In genomic region chr7:24544506-24544905, GRCm38 (mm10) we compare ENCODE assay signal across 1 mouse cellular context.
A peak's percentile ranks its signal among the peaks of the same experiment; 100 is the strongest.
TF ChIP-seq lines count a peak whose summit lies in the region.

No protein-coding gene starts in this region.

TF ChIP-seq in ES-E14, 5 proteins besides CTCF, POLR2A, EP300 and RAD21:
- TF ChIP-seq CHD2 (IDR thresholded peaks at IDR 0.05; ENCODE audit: low read depth, low read length) = peak; percentile 80
- 0 out of 2 replicates have a peak, but pooled peaks have one; percentile 14 for TF ChIP-seq ZC3H11A (IDR thresholded peaks at IDR 0.05; ENCODE audit: borderline replicate concordance, low read depth, low read length)
- TF ChIP-seq ZNF384 (IDR thresholded peaks at IDR 0.05; ENCODE audit: low read depth, low read length) = no peak
